Mouse (Mus musculus): ENCODE measurements around the gene Prkar2b. TPM values are rescaled to one million over a fixed set of nuclear protein-coding genes. Genes with fewer than 3 reads are reported as not detected.

The Prkar2b gene
- polyA plus RNA-seq, 1 experiment from 2014 or later = 73.7 TPM

GRCm38 (mm10) chr12:31973473-31974172 is 87.5 kb downstream of the Prkar2b start:
- no peaks in the 10 kb centered on the region for H3K27me3 ChIP-seq (ENCODE audit: control insufficient read depth, insufficient read depth, low read length)
- H3K9me3 ChIP-seq (ENCODE audit: control insufficient read depth, low read length) = no peaks in the 10 kb centered on the region
- no peaks in the 10 kb centered on the region for H3K4me1 ChIP-seq (ENCODE audit: control insufficient read depth, insufficient read depth, low read length)
- no peak overlapping the region for H3K4me3 ChIP-seq (ENCODE audit: low read depth, low read length)
- DNase-seq (ENCODE audit: low spot score, missing footprints) (no peak), ATAC-seq (ENCODE audit: low FRiP score) (peak; percentile 54; the same call in 1 of the 2 replicates)
- H3K36me3 ChIP-seq (ENCODE audit: control insufficient read depth, insufficient read depth, low read length) = no peaks in the 10 kb centered on the region; the same call in 1 of the 2 replicates
- 79% methylated on average over 13 of the region's 13 CpGs for WGBS
- no peak overlapping the region for H3K9ac ChIP-seq (ENCODE audit: low read length)
- no peak overlapping the region for H3K4me2 ChIP-seq
- no peak overlapping the region for H3K27ac ChIP-seq (ENCODE audit: low read depth, low read length)

GRCm38 (mm10) chr12:31971547-31971946 is 89.5 kb downstream of the Prkar2b start:
- Histone ChIP-seq H3K9ac (ENCODE audit: low read length) (no peak overlapping the region), H3K4me3 (ENCODE audit: low read depth, low read length) (no peak overlapping the region), H3K27ac (ENCODE audit: low read depth, low read length) (no peak overlapping the region), H3K9me3 (ENCODE audit: control insufficient read depth, low read length) (no peaks in the 10 kb centered on the region), H3K36me3 (ENCODE audit: control insufficient read depth, insufficient read depth, low read length) (no peaks in the 10 kb centered on the region; the same call in 1 of the 2 replicates), H3K4me1 (ENCODE audit: control insufficient read depth, insufficient read depth, low read length) (no peaks in the 10 kb centered on the region), H3K27me3 (ENCODE audit: control insufficient read depth, insufficient read depth, low read length) (no peaks in the 10 kb centered on the region), H3K4me2 (no peak overlapping the region)
- DNase-seq (ENCODE audit: low spot score, missing footprints) (no peak), ATAC-seq (ENCODE audit: low FRiP score) (no peak)
- WGBS = 83% methylated on average over 8 of the region's 8 CpGs

- Histone ChIP-seq H3K9ac (ENCODE audit: low read length) (no peak overlapping the region), H3K4me3 (ENCODE audit: low read depth, low read length) (no peak overlapping the region), H3K4me1 (ENCODE audit: control insufficient read depth, insufficient read depth, low read length) (no peaks in the 10 kb centered on the region), H3K27me3 (ENCODE audit: control insufficient read depth, insufficient read depth, low read length) (no peaks in the 10 kb centered on the region), H3K36me3 (ENCODE audit: control insufficient read depth, insufficient read depth, low read length) (no peaks in the 10 kb centered on the region; the same call in 1 of the 2 replicates), H3K9me3 (ENCODE audit: control insufficient read depth, low read length) (no peaks in the 10 kb centered on the region), H3K27ac (ENCODE audit: low read depth, low read length) (no peak overlapping the region), H3K4me2 (no peak overlapping the region)
- no peak for DNase-seq (ENCODE audit: low spot score, missing footprints)
- no peak for ATAC-seq (ENCODE audit: low FRiP score)
- 4% methylated on average over 1 of the region's 1 CpGs for WGBS
Observed at GRCm38 (mm10) chr12:31969111-31969510, 92.0 kb downstream of the Prkar2b start.

- ATAC-seq (ENCODE audit: low FRiP score) (peak; percentile 58; the same call in 1 of the 2 replicates), DNase-seq (ENCODE audit: low spot score, missing footprints) (peak; percentile 93)
- no peak overlapping the region for H3K9ac ChIP-seq (ENCODE audit: low read length)
- H3K4me3 ChIP-seq (ENCODE audit: low read depth, low read length) = no peak overlapping the region
- H3K4me2 ChIP-seq = no peak overlapping the region
- no peaks in the 10 kb centered on the region for H3K9me3 ChIP-seq (ENCODE audit: control insufficient read depth, low read length)
- 14% methylated on average over 2 of the region's 2 CpGs for WGBS
- H3K36me3 ChIP-seq (ENCODE audit: control insufficient read depth, insufficient read depth, low read length) = no peaks in the 10 kb centered on the region; the same call in 1 of the 2 replicates
- no peaks in the 10 kb centered on the region for H3K27me3 ChIP-seq (ENCODE audit: control insufficient read depth, insufficient read depth, low read length)
- H3K27ac ChIP-seq (ENCODE audit: low read depth, low read length) = no peak overlapping the region
- H3K4me1 ChIP-seq (ENCODE audit: control insufficient read depth, insufficient read depth, low read length) = no peaks in the 10 kb centered on the region
Observed at GRCm38 (mm10) chr12:31967536-31967935, 93.6 kb downstream of the Prkar2b start.

- Histone ChIP-seq H3K27me3 (ENCODE audit: control insufficient read depth, insufficient read depth, low read length) (no peaks in the 10 kb centered on the region), H3K9ac (ENCODE audit: low read length) (no peak overlapping the region), H3K9me3 (ENCODE audit: control insufficient read depth, low read length) (no peaks in the 10 kb centered on the region), H3K27ac (ENCODE audit: low read depth, low read length) (no peak overlapping the region), H3K4me2 (no peak overlapping the region), H3K4me1 (ENCODE audit: control insufficient read depth, insufficient read depth, low read length) (no peaks in the 10 kb centered on the region), H3K4me3 (ENCODE audit: low read depth, low read length) (no peak overlapping the region), H3K36me3 (ENCODE audit: control insufficient read depth, insufficient read depth, low read length) (no peaks in the 10 kb centered on the region)
- 86% methylated on average over 4 of the region's 4 CpGs for WGBS
- no peak for DNase-seq (ENCODE audit: low spot score, missing footprints)
- ATAC-seq (ENCODE audit: low FRiP score) = no peak
Observed at GRCm38 (mm10) chr12:31966405-31966804, 94.7 kb downstream of the Prkar2b start.

GRCm38 (mm10) chr12:31965517-31966212 is 95.4 kb downstream of the Prkar2b start:
- Histone ChIP-seq H3K4me1 (ENCODE audit: control insufficient read depth, insufficient read depth, low read length) (no peaks in the 10 kb centered on the region), H3K36me3 (ENCODE audit: control insufficient read depth, insufficient read depth, low read length) (no peaks in the 10 kb centered on the region), H3K9me3 (ENCODE audit: control insufficient read depth, low read length) (no peaks in the 10 kb centered on the region), H3K4me2 (no peak overlapping the region), H3K27ac (ENCODE audit: low read depth, low read length) (no peak overlapping the region), H3K4me3 (ENCODE audit: low read depth, low read length) (no peak overlapping the region), H3K9ac (ENCODE audit: low read length) (no peak overlapping the region), H3K27me3 (ENCODE audit: control insufficient read depth, insufficient read depth, low read length) (no peaks in the 10 kb centered on the region)
- 91% methylated on average over 12 of the region's 12 CpGs for WGBS
- DNase-seq (ENCODE audit: low spot score, missing footprints) (no peak), ATAC-seq (ENCODE audit: low FRiP score) (no peak)

GRCm38 (mm10) chr12:31964074-31964473 is 97.0 kb downstream of the Prkar2b start:
- DNase-seq (ENCODE audit: low spot score, missing footprints) (no peak), ATAC-seq (ENCODE audit: low FRiP score) (no peak)

GRCm38 (mm10) chr12:31955843-31956242 is 105.3 kb downstream of the Prkar2b start:
- no peak overlapping the region for H3K27ac ChIP-seq (ENCODE audit: low read depth, low read length)

More at GRCm38 (mm10) chr12:31964074-31964473, 97.0 kb downstream of the Prkar2b start:
- Histone ChIP-seq H3K4me2 (no peak overlapping the region), H3K27ac (ENCODE audit: low read depth, low read length) (no peak overlapping the region), H3K4me1 (ENCODE audit: control insufficient read depth, insufficient read depth, low read length) (no peaks in the 10 kb centered on the region), H3K9ac (ENCODE audit: low read length) (no peak overlapping the region), H3K4me3 (ENCODE audit: low read depth, low read length) (no peak overlapping the region), H3K9me3 (ENCODE audit: control insufficient read depth, low read length) (no peaks in the 10 kb centered on the region), H3K36me3 (ENCODE audit: control insufficient read depth, insufficient read depth, low read length) (no peaks in the 10 kb centered on the region), H3K27me3 (ENCODE audit: control insufficient read depth, insufficient read depth, low read length) (no peaks in the 10 kb centered on the region)
- 88% methylated on average over 6 of the region's 6 CpGs for WGBS

GRCm38 (mm10) chr12:31950659-31951031 is 110.5 kb downstream of the Prkar2b start:
- Histone ChIP-seq H3K4me2 (peak overlapping the region; percentile 46), H3K9ac (ENCODE audit: low read length) (peak overlapping the region; percentile 9; the same call in 1 of the 2 replicates), H3K4me3 (ENCODE audit: low read depth, low read length) (peak overlapping the region; percentile 33), H3K9me3 (ENCODE audit: control insufficient read depth, low read length) (no peaks in the 10 kb centered on the region), H3K4me1 (ENCODE audit: control insufficient read depth, insufficient read depth, low read length) (peaks cover 4% of the 10 kb centered on the region; the same call in 1 of the 2 replicates), H3K27ac (ENCODE audit: low read depth, low read length) (peak overlapping the region; percentile 0; the same call in 1 of the 2 replicates), H3K27me3 (ENCODE audit: control insufficient read depth, insufficient read depth, low read length) (no peaks in the 10 kb centered on the region), H3K36me3 (ENCODE audit: control insufficient read depth, insufficient read depth, low read length) (no peaks in the 10 kb centered on the region)
- 10% methylated on average over 9 of the region's 9 CpGs for WGBS
- DNase-seq (ENCODE audit: low spot score, missing footprints) = no peak
- no peak for ATAC-seq (ENCODE audit: low FRiP score)

More at GRCm38 (mm10) chr12:31955843-31956242, 105.3 kb downstream of the Prkar2b start:
- no peak for ATAC-seq (ENCODE audit: low FRiP score)
- Histone ChIP-seq H3K9me3 (ENCODE audit: control insufficient read depth, low read length) (no peaks in the 10 kb centered on the region), H3K4me3 (ENCODE audit: low read depth, low read length) (no peak overlapping the region), H3K27me3 (ENCODE audit: control insufficient read depth, insufficient read depth, low read length) (no peaks in the 10 kb centered on the region), H3K9ac (ENCODE audit: low read length) (no peak overlapping the region), H3K4me2 (no peak overlapping the region), H3K4me1 (ENCODE audit: control insufficient read depth, insufficient read depth, low read length) (peaks cover 4% of the 10 kb centered on the region; the same call in 1 of the 2 replicates), H3K36me3 (ENCODE audit: control insufficient read depth, insufficient read depth, low read length) (no peaks in the 10 kb centered on the region)
- DNase-seq (ENCODE audit: low spot score, missing footprints) = no peak
- WGBS = 87% methylated on average over 4 of the region's 4 CpGs
